Mouse (Mus musculus): ENCODE measurements around the gene Polr2b.

Gene Polr2b

DNA sequence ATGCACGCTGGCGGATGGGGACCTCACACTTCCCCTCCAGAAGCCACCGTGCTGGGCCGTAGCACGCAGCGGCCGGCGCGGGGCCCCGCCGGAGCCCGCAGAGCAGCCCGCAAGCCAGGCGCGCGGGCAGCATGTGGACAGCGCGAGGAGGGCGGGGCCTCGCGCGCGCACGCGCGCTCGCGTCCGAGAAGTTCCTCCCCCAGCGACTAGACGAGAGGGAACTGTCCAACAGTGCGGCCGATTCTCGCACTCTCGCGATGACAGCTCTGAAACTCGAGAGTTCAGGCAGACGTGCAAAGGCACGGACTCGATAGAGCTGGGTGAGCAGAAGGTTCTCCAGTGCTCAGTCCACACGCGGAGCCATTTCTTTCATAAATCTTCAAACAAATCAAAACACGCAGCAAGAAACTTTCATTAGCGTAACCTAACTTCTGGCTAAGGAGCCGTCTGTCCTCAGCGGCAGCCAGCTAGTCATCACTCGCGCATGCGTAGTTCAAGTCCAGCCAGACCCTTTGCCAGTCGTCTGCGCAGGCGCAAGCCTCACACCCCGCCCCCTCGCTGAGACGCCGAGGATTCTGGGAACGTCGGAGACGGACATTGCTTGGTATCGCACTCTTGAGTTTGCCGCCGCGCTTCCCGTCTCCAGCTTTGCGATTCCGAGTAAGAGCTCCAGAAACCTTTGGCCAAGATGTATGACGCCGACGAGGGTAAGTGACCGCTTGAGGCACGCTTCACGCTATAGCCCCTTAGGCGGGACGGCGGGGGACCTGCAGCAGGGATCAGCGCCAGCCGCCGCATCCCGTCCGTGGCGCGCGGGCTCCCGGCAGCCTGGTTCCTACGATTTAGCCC is at the start of gene Polr2b, which contains the start of gene Noa1:
Polr2b (plus strand) TSS at position 224 of the 849 bp plus-strand sequence.
Noa1 (minus strand) TSS at position 161 of the 849 bp plus-strand sequence.
- peak; percentile 99 to 100 for DNase-seq (ENCODE audit: low spot score in 2 of 2)

DNA sequence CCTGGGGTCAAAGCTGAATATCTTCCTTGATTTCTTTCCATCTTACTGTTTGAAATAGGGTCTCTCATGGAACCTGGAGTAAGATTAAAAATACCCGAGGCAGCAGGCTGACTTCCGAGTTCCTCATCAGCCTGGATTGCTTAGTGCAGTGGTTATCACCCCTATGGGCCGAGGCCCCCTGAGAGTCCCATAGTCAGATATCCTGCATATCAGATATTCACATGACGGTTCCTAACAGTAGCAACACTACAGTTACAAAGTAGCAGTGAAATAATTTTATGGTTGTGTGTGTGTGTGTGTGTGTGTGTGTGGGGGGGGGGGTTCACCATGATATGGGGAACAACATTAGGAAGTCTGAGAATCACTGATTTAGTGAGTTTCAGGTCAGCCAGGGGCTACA is 48.8 kb upstream of the Polr2b start:
- no peak for DNase-seq (ENCODE audit: low spot score in 2 of 2)

DNA sequence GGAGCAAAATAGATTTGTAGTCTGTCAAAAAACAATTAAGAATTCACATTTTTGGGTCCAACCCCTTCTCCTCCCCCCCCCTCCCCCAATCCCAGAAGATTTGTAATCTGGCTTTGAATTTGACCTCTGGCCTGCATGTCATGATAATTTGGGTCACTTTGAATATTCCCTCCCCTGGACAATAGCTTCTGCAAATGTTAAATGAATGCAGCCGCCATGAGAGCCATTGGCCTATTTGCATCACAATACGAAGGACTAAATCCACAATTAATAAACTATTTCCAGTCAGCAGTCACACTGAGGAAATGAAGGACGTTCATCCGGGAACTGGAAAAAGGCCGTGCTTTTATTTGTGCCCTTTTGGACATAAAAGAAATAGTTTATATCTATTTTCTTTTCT is 47.8 kb upstream of the Polr2b start:
- DNase-seq (ENCODE audit: low spot score in 2 of 2), result no peak

DNA sequence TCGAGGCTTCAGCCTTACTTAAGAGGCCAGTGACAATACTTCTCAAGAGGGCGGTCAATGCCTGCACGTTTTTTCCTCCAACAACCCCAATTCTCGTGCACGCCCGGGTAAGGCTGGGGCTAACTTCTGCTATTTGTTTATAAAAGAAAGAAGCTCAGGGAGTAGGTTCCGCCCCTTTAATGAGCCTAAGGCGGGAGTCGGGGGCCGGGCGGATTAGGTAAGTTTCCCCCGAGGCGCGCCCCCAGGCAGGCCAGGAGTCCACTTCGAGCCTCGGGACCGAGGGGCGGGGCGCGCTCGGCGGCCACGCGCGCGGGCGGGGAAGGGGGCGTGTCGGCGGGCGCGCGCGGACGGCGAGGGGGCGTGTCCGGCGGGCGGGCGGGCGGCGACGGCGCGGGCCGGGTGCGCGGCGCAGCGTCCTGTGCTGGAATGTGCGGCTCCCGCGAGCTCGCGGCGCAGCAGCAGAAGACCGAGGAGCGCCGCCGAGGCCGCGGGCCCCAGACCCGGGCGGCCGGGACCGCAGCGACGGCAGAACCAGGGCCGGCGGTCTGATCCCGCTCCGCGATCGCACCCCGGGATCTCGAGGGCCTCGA is 44.8 kb upstream of the Polr2b start, which contains the start of gene Rest:
Rest (plus strand) TSS at position 411 of the 590 bp plus-strand sequence.
- DNase-seq (ENCODE audit: low spot score in 2 of 2), result peak; percentile 79 to 93

DNA sequence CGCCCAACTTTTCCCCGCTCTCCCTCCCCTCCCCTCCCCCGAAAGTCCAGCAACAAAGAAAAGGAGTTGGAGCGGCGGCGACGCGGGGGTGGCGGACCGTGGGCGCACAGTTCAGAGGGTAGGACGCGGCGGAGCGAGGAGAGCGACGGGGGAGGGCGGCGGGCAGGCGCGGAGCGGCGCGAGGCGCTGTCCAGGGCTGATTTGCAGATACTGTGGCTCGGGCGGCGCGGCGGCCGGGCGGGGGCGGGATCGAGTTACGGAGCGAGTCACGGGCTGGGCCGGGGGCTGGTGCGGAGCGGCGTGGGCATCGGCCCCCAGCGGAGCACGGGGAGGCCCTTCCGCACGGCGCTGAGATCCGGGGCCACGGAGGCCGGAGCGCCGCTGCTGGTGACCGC is 44.3 kb upstream of the Polr2b start:
- peak; percentile 79 to 91 for DNase-seq (ENCODE audit: low spot score in 2 of 2)

DNA sequence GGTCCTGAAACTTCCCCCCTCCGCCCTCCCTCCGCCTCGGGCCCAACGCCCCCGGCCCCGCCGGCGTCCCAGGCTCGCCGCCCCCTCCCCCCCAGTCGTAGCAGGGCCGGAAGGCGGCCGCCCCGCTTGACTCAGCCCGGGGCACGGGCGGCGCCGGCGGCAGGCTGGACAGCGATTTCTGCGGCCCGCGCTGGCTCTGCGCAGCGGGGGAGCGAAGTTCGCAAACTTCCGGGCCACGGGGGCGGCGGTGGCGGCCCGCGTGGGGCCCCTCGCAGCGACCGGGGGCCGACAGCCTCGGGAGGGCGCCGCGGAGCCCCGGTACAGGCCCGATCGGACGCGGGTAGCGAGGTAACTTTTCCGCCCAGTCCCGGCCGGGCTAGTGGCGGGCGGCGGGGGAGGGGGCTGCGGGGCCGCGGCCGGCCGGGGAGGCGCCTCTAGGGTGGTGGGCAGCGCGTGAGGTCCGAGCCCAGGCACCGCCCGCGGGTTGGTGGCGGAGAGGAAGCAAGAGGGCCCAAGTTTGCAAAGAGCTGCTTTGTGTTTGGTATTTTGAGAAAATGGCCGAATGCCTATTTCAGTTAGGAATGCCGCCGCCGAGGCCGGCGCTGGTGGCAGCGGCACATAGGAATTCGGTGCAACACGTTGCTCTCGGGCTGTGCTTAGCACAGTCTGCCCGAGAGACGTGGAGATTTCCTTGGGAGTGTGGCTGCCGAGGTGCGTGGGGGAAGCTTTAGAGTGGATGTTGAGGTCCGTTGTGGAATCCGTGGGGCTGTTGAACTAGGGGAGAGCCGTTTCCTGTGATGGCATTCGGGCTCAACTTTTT is 43.7 kb upstream of the Polr2b start:
- peak; percentile 62 to 85 for DNase-seq (ENCODE audit: low spot score in 2 of 2)

DNA sequence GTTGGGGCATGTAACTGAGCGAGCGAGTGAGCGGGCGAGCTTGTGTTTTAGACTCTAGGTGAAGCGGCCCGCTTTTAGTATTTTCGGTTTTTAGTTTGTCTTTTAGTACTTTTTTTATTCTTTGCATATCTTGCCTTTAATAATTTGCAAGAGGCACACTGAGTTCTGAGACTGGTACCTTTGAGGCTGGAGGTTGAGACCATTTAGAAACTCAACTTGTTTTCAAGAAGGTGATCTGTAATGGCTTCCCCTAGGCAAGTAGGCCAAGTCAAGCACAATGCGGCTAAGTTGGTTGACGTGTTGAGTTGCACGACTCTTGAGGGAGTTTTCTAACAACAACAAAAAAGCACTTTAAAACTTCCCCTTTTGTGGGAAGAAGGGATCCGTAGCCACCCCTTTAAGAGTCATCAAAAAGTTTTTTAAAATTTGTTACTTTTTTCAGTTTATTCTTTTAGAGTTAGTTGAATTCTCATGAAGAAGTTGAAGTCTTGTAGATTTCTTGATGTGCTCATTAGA is 43.0 kb upstream of the Polr2b start:
- no peak for DNase-seq (ENCODE audit: low spot score in 2 of 2)

DNA sequence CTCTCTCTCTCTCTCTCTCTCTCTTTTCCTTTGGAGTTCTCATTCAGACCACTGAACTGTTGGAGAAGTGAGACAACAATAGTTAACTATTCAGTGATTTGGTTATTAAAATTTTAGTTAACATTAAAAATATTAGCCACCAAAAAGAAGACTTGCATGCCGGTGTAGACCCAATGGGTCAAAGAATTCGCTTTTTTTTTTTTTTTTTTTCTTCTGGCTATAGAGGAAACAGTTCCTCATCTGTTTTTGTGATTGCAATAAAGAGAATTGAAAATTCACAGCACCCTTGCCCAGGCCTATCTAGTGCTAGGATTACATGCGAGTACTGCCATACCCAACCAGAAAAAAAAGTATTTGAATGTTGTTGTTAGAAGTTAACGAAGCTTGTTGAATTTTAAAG is 42.5 kb upstream of the Polr2b start:
- DNase-seq (ENCODE audit: low spot score in 2 of 2), result no peak

DNA sequence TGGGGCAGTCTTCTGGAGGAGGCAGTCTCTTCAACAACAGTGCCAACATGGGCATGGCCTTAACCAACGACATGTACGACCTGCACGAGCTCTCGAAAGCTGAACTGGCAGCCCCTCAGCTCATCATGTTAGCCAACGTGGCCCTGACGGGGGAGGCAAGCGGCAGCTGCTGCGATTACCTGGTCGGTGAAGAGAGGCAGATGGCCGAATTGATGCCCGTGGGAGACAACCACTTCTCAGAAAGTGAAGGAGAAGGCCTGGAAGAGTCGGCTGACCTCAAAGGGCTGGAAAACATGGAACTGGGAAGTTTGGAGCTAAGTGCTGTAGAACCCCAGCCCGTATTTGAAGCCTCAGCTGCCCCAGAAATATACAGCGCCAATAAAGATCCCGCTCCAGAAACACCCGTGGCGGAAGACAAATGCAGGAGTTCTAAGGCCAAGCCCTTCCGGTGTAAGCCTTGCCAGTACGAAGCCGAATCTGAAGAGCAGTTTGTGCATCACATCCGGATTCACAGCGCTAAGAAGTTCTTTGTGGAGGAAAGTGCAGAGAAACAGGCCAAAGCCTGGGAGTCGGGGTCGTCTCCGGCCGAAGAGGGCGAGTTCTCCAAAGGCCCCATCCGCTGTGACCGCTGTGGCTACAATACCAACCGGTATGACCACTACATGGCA is 41.9 kb upstream of the Polr2b start:
- DNase-seq (ENCODE audit: low spot score in 2 of 2), result no peak

DNA sequence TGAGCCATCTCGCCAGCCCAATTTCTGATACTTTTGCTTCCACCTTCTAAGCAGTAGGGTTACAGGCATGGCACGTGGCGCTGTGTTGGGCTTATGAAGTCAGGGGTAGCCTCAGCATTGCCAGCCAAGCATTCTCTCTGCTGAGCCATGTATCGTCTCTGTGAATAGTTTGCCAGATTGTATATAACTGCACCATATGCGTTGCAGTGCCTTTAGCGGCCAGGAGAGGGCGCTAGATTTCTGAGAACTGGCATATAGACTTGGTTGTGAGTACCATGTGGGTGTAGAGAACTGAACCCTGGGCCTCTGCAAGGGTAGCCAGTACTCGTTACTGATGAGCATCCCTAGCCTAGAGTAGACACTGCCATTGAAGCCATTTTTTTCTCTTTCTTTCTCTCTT is 40.5 kb upstream of the Polr2b start:
- DNase-seq (ENCODE audit: low spot score in 2 of 2), result peak; percentile 50 to 71

DNA sequence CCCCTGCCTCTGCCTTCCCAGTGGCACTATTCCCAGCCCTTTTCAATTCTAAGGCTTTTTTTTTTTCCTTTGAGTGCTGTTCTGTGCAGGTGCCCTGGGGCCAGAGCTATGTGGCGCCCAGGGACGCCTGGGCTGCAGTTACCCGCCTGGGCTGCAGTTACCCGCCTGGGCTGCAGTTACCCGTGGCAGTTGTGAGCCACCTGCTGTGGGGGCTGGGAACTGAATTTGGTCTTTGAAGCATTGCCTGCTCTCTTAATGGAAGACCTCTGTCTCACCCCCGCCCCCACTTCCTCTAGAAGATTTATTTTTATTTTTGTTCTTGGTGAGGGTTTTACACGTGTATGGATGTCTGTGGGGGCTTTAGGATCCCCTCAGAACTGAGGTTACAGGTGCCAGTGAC is 36.8 kb upstream of the Polr2b start:
- peak; percentile 26 to 66 for DNase-seq (ENCODE audit: low spot score in 2 of 2)

DNA sequence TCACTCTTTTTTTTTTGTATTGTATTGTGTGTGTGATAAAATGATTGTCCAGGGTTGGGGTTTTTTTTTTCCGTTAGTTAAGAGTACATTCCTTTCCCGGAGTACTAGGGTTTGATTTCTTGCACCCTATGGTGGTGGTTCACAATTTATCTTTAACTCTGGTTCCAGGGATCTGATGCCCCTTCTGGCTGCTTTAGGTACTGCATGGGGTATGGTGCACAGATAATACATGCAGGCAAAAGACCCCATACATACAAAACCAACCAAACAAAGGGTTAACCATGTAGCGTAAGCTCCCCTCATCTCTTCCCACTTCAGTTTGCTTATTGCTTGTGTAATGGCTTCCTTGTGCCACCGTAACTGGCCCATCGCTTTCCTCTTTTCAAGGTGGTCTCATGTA is 34.0 kb upstream of the Polr2b start:
- peak; percentile 55 to 83 for DNase-seq (ENCODE audit: low spot score in 2 of 2)

DNA sequence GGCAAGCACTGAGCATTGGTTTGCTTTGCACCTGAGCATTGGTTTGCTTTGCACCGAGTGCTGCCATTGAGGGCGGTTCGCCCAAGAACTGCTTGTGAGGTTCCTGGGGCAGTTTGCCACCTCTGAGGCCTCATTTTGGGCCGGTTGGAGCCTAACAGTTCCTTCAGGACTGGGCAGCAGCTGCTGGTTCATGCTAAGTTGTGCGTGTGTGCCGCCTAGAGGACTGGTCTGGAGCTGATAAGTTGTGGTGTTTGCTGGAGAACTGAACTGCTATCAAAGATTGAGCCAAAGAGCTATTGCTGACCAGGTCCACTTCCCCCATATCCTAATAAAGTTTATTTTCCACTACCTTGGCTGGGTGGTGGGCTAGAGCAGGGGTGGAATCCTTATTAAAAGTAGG is 32.7 kb upstream of the Polr2b start:
- DNase-seq (ENCODE audit: low spot score in 2 of 2), result no peak

DNA sequence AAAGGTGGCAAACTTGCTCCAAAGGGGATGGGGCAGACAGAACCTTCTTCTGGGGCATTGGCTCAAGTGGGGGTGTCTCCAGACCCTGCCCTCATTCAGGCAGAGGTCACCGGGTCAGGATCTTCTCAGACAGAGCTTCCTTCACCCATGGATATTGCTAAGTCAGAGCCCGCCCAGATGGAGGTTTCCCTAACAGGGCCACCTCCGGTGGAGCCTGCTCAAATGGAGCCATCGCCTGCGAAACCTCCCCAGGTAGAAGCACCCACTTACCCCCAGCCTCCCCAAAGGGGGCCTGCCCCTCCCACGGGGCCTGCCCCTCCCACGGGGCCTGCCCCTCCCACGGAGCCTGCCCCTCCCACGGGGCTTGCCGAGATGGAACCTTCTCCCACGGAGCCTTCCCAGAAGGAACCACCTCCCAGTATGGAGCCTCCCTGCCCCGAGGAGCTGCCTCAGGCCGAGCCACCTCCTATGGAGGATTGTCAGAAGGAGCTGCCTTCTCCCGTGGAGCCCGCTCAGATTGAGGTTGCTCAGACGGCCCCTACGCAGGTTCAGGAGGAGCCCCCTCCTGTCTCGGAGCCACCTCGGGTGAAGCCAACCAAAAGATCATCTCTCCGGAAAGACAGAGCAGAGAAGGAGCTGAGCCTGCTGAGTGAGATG is 28.3 kb upstream of the Polr2b start:
- no peak for DNase-seq (ENCODE audit: low spot score in 2 of 2)

DNA sequence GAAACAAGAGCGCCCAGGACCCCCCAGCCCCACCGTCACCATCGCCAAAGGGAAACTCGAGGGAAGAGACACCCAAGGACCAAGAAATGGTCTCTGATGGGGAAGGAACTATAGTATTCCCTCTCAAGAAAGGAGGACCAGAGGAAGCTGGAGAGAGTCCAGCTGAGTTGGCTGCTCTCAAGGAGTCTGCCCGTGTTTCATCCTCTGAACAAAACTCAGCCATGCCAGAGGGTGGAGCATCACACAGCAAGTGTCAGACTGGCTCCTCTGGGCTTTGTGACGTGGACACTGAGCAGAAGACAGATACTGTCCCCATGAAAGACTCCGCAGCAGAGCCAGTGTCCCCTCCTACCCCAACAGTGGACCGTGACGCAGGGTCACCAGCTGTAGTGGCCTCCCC is 27.7 kb upstream of the Polr2b start:
- no peak for DNase-seq (ENCODE audit: low spot score in 2 of 2)

DNA sequence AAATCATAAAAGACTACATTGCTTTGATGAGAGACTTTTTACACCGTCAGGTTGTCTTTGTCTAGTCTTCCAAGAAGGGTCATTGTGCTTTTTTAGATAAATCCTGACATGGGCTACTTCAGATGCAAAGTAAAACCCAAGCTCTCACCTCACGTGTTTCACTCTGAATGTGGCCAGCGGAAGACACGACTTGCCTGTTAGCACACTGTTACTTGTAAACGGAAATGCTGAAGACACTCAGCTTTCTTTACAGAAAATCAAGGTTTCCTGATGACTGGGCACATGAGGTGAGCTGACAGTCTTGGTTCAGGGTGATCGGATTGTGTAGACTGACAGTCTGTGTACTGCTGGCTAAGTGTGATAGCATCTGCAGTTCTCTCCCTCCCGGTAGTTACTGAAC is 24.3 kb upstream of the Polr2b start:
- no peak for DNase-seq (ENCODE audit: low spot score in 2 of 2)

DNA sequence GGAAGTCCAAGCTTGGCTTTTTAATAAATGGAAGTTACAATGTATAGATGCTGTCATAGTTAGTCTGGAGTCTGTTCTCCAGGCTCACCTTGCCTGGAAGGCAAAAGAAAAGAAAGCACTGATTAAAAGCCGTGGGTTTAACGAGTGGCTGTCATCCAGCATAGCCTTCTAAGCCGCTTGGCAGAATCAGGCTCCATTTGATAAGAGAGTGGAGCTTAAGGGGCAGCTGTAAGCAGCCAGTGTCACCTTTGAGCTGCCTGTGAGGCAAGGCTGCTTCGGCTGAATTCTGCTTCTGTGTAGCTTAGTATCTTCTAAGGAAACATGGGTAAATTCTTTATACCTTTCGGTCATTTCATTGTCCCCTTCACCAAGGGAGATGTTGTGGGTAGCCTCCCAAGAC is 23.0 kb upstream of the Polr2b start:
- no peak for DNase-seq (ENCODE audit: low spot score in 2 of 2)

DNA sequence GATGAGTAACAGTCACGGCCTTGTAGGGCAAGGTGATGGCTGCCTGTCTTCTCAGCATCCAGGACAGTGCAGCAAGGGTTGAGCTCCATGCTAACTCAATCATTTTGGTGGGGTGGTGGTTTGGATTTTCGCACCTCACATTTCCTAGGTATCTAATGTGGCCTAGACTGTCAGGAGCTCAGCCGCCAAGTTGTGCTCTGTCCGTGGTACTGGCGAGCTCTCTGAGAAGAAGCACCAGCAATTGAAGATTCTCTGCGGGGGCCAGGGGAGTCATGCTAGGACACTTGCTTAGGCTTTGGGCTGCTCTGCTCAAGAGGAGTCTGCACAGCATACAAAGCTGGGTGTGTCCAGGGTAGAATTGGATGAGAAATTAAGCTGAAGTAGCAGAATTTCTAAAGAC is 22.0 kb upstream of the Polr2b start:
- DNase-seq (ENCODE audit: low spot score in 2 of 2), result no peak

DNA sequence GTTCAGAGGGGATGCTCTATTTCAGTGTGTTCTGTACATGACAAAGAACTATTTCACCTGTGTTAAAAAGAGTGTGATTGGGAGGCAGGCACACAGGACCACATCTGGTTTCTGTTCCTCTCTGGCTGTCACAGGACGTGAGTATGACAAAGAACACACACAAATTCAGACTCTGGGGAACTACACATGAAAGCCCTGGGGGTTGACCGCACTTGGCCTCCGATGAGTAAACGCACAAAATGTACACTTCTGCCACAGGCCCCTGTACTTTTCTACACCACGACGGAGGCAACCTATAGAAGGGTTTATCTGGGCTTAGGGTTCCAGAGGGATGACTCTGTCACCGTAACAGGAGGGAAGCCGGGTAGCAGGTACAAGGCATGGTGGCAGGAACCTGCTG is 20.3 kb upstream of the Polr2b start:
- DNase-seq (ENCODE audit: low spot score in 2 of 2), result peak in 1 of 2 experiments; percentile 43

DNA sequence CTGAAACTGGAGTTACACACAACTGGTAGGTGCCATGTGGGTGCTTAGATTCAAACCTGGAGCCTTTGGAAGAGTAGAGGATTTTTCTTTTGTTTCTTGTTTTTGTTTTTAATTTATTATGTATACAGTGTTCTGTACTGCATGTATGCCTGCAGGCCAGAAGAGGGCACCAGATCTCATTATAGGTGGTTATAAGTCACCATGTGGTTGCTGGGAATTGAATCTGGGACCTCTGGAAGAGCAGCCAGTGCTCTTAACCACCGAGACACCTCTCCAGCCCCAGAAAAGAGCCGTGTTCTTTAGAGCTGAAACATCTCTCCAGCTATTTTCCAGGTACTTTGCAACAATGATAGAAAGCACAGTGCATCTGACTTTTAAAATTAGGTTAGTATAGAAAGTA is 19.3 kb upstream of the Polr2b start:
- no peak for DNase-seq (ENCODE audit: low spot score in 2 of 2)
